Mouse (Mus musculus) spleen, adult 2 months (tissue): ENCODE measurements around the gene Olfr714.

ENCODE experiments used
- CTCF ChIP-seq: fragments of 200-500 bp; IDR thresholded peaks from 2 replicates; pipeline ENCODE4 v1.5.1; 2011; ENCODE audit warnings: mild to moderate bottlenecking, inconsistent platforms; ENCODE audit not compliant: insufficient read depth, insufficient read length, insufficient replicate concordance; ENCODE audit errors: extremely low read depth
- POLR2A ChIP-seq: fragments of 200-500 bp; IDR thresholded peaks from 2 replicates; pipeline ENCODE4 v1.6.1; 2011; ENCODE audit warnings: low read depth, low read length, inconsistent platforms

GRCm38 (mm10) chr7:107092920-107093319, 22.1 kb downstream of the Olfr714 start, which contains the start of gene Olfr17:
- TF ChIP-seq CTCF: no peak
- TF ChIP-seq POLR2A: no peak
